Mouse (Mus musculus) CH12.LX (cell line): ENCODE data around the gene Col9a3. TPM values are rescaled to one million over a fixed set of nuclear protein-coding genes. Genes with fewer than 3 reads are reported as not detected.
A peak's percentile ranks its signal among the peaks of the same experiment; 100 is the strongest.

ENCODE experiments used
- DNase-seq: peaks from one replicate; pipeline ENCODE4 v3.0.0-alpha.2; 2013; ENCODE audit errors: extremely low read depth
- H3K27ac ChIP-seq: 2 replicates; pipeline ENCODE4 v1.5.1; 2012; ENCODE audit warnings: low read depth, mild to moderate bottlenecking, control low read depth, moderate library complexity; ENCODE audit not compliant: insufficient read depth
- H3K27me3 ChIP-seq: replicated peaks from 2 replicates; pipeline ENCODE3; 2012; ENCODE audit warnings: inconsistent platforms
- H3K36me3 ChIP-seq, 2 experiments: replicated peaks in 1 of 2; 2 replicates each; pipeline versions ENCODE3 to v1.6.1; 2012; ENCODE audit warnings: inconsistent platforms in 1 of 2, low read length in 1 of 2, mild to moderate bottlenecking in 1 of 2, mixed read lengths in 1 of 2, moderate library complexity in 1 of 2; ENCODE audit not compliant: control insufficient read depth in 1 of 2, insufficient read depth in 1 of 2
- H3K4me1 ChIP-seq, 2 experiments: 2 replicates each; pipeline ENCODE4 v1.6.1; 2012; ENCODE audit warnings: inconsistent platforms in 1 of 2, moderate library complexity in 1 of 2; ENCODE audit not compliant: insufficient read depth in 2 of 2, control insufficient read depth in 1 of 2
- H3K4me2 ChIP-seq: 2 replicates; pipeline ENCODE4 v1.6.1; 2012; ENCODE audit warnings: low read depth, mild to moderate bottlenecking, control low read depth; ENCODE audit not compliant: poor library complexity, insufficient read depth, severe bottlenecking
- H3K4me3 ChIP-seq, 3 experiments: fragments of 150-350 bp in 1 of 3; sonication (generic) in 1 of 3; replicated peaks in 1 of 3; 2 replicates each; pipeline versions ENCODE3 to v1.5.1; 2011 to 2012; ENCODE audit warnings: low read depth in 2 of 3, low read length in 2 of 3, mild to moderate bottlenecking in 2 of 3, moderate library complexity in 2 of 3, control low read depth in 1 of 3, improper control_type of control experiment in 1 of 3, inconsistent platforms in 1 of 3, mixed read lengths in 1 of 3; ENCODE audit not compliant: poor library complexity in 1 of 3
- H3K79me2 ChIP-seq: replicated peaks from 2 replicates; pipeline ENCODE4 v1.6.1; 2012; ENCODE audit warnings: mild to moderate bottlenecking, moderate library complexity; ENCODE audit not compliant: control insufficient read depth, poor library complexity, insufficient read depth, severe bottlenecking; ENCODE audit errors: extremely low read depth
- H3K9ac ChIP-seq: 2 replicates; pipeline ENCODE4 v1.6.1; 2012; ENCODE audit warnings: low read depth, mild to moderate bottlenecking, control low read depth, moderate library complexity; ENCODE audit not compliant: insufficient read depth
- H3K9me3 ChIP-seq: replicated peaks from 2 replicates; pipeline ENCODE3; 2012; ENCODE audit warnings: low read length, inconsistent platforms, mixed read lengths
- ELF1 ChIP-seq: IDR thresholded peaks from 2 replicates; pipeline ENCODE4 v1.6.1; 2014; ENCODE audit warnings: low read depth, mild to moderate bottlenecking, inconsistent platforms, low read length, improper control_type of control experiment
- EP300 ChIP-seq: IDR thresholded peaks from 2 replicates; pipeline ENCODE4 v1.6.1; 2011; ENCODE audit warnings: low read length, improper control_type of control experiment
- HCFC1 ChIP-seq: IDR thresholded peaks from 2 replicates; pipeline ENCODE4 v1.6.1; 2012; ENCODE audit warnings: low read depth, mild to moderate bottlenecking, inconsistent platforms, low read length, improper control_type of control experiment
- IRF4 ChIP-seq: IDR thresholded peaks from 2 replicates; pipeline ENCODE4 v1.6.1; 2014; ENCODE audit warnings: low read depth, mild to moderate bottlenecking, inconsistent platforms, low read length, improper control_type of control experiment
- JUN ChIP-seq: IDR thresholded peaks from 2 replicates; pipeline ENCODE4 v1.6.1; 2011; ENCODE audit warnings: low read depth, mild to moderate bottlenecking, low read length, improper control_type of control experiment, moderate library complexity; ENCODE audit not compliant: insufficient read depth
- KAT2A ChIP-seq: IDR thresholded peaks from 2 replicates; pipeline ENCODE4 v1.6.1; 2012; ENCODE audit warnings: low read length, improper control_type of control experiment, inconsistent platforms; ENCODE audit not compliant: insufficient replicate concordance
- MAX ChIP-seq: IDR thresholded peaks from 2 replicates; pipeline ENCODE4 v1.6.1; 2011; ENCODE audit warnings: low read length, improper control_type of control experiment
- MAZ ChIP-seq: IDR thresholded peaks from 2 replicates; pipeline ENCODE4 v1.6.1; 2012; ENCODE audit warnings: low read depth, mild to moderate bottlenecking, inconsistent platforms, low read length, improper control_type of control experiment, moderate library complexity
- MEF2A ChIP-seq: IDR thresholded peaks from 2 replicates; pipeline ENCODE4 v1.6.1; 2014; ENCODE audit warnings: low read depth, mild to moderate bottlenecking, inconsistent platforms, low read length, improper control_type of control experiment, borderline replicate concordance
- MYC ChIP-seq: IDR thresholded peaks from 2 replicates; pipeline ENCODE4 v1.6.1; 2011; ENCODE audit warnings: low read depth, mild to moderate bottlenecking, improper control_type of control experiment, low read length
- PAX5 ChIP-seq: IDR thresholded peaks from 2 replicates; pipeline ENCODE4 v1.6.1; 2012; ENCODE audit warnings: low read length, inconsistent platforms, mixed read lengths
- RAD21 ChIP-seq: IDR thresholded peaks from 2 replicates; pipeline ENCODE4 v1.6.1; 2011; ENCODE audit warnings: low read depth, mild to moderate bottlenecking, low read length, improper control_type of control experiment, moderate library complexity
- SMC3 ChIP-seq: IDR thresholded peaks from 2 replicates; pipeline ENCODE4 v1.6.1; 2011; ENCODE audit warnings: low read depth, low read length, improper control_type of control experiment
- TBP ChIP-seq: conservative IDR thresholded peaks from 2 replicates; pipeline ENCODE4 v1.6.1; 2011; ENCODE audit warnings: low read depth, low read length, improper control_type of control experiment
- TCF12 ChIP-seq: IDR thresholded peaks from 2 replicates; pipeline ENCODE4 v1.6.1; 2014; ENCODE audit warnings: low read depth, mild to moderate bottlenecking, inconsistent platforms, low read length, improper control_type of control experiment
- UBTF ChIP-seq: IDR thresholded peaks from 2 replicates; pipeline ENCODE4 v1.6.1; 2012; ENCODE audit warnings: low read depth, mild to moderate bottlenecking, inconsistent platforms, low read length, improper control_type of control experiment, moderate library complexity
- ZC3H11A ChIP-seq: IDR thresholded peaks from 2 replicates; pipeline ENCODE4 v1.6.1; 2012; ENCODE audit warnings: low read depth, mild to moderate bottlenecking, inconsistent platforms, low read length, improper control_type of control experiment
- dilution Hi-C: fragments of 300-500 bp; cut with MboI; formaldehyde crosslinking; loops from 2 replicates; pipeline ENCODE4 v1.14.3; 2020; ENCODE audit warnings: low sequenced_read_pairs; ENCODE audit not compliant: extremely low pct_unique_long_range_greater_than_20kb, extremely low pct_ligation_motif_present
- in situ Hi-C: fragments of 300-500 bp; cut with MboI; formaldehyde crosslinking; loops from 3 replicates; pipeline ENCODE4 v1.14.3; 2019; ENCODE audit warnings: low sequenced_read_pairs, low pct_ligation_motif_present, low pct_unique_long_range_greater_than_20kb, mixed read lengths
- polyA plus RNA-seq: library from polyadenylated mRNA; unstranded; fragments of >175 nt; gene quantifications from 2 replicates; pipeline ENCODE4 v1.2.1, GENCODE M21; 2012; ENCODE audit warnings: low read depth; ENCODE audit not compliant: insufficient read length
- total RNA-seq, 2 experiments: library from RNA; depleted of rRNA; stranded (reverse); fragments of 300-350 nt in 1 of 2; fragments of >200 nt in 1 of 2; gene quantifications; 2 replicates each; pipeline ENCODE4 v1.2.3; 2012 to 2014

The Col9a3 gene
- total and polyA plus RNA-seq, 3 experiments = 0.56 to 1.9 (median 0.87) TPM

- in situ Hi-C loops (no loop called here), dilution Hi-C loops (no loop called here)
- no peak overlapping the region for H3K4me3 ChIP-seq
- no peak overlapping the region for H3K4me2 ChIP-seq
- H3K27me3 ChIP-seq = peaks cover 25% of the 10 kb centered on the region
- peaks cover 34% of the 10 kb centered on the region for H3K9me3 ChIP-seq
- TF ChIP-seq MYC (no peak), JUN (no peak), RAD21 (no peak), ELF1 (no peak)
- no peak overlapping the region for H3K27ac ChIP-seq
- H3K36me3 ChIP-seq = no peaks in the 10 kb centered on the region
- H3K4me1 ChIP-seq = no peaks in the 10 kb centered on the region
- no peak for DNase-seq
- no peaks in the 10 kb centered on the region for H3K79me2 ChIP-seq
- no peak overlapping the region for H3K9ac ChIP-seq
These were observed 44.3 kb downstream of the Col9a3 start for GRCm38 (mm10) chr2:180641576-180642554.

DNA sequence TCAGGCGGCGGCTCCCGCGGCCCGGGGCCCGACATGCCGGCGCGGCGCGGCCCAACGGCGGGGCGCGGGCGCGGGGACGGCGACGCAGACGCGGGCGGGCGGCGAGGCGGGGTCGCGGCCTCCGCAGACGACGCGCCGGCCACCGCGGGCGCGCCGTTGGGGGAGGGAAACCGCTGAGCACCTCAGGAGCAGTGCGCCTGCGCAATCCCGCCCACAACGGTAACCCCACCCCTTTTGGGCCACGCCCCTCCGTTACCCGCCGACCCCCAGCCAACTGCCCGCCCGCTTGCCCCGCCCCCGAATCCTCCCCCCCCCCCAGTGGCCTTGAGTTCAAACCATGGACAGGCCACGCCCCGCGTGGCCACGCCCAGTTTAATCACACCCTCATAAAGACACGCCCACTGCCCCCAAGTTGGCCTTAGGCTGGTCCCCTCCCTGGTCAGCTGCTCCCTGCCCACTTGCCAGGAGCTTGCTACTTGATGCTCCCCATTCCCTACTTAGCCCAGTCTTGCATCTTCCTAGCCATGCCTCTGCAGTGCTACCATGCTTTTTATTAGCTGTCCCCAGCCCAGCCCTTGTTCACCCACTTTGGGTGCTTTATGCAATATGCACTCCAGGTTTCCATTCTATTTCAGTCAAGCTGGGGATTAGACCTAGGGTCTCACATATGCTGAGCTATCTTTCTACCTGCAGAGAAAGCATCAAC is 45.1 kb downstream of the Col9a3 start, which contains the start of gene Tcfl5:
Gene Tcfl5, minus strand, starts transcription at position 154 of the 706 bp plus-strand sequence.
- H3K4me3 ChIP-seq = peak within 1 kb of the TSS in 1 of 3 experiments; percentile 17
- TF ChIP-seq ELF1 = no peak
- TF ChIP-seq KAT2A = no peak
- no peak for TF ChIP-seq UBTF
- TF ChIP-seq TBP = no peak
- TF ChIP-seq MEF2A = no peak
- TF ChIP-seq PAX5 = no peak
- TF ChIP-seq MAZ = no peak
- no peak for TF ChIP-seq HCFC1
- no peak for TF ChIP-seq EP300
- no peak for TF ChIP-seq IRF4
- TF ChIP-seq TCF12 = no peak
- no peak for TF ChIP-seq MAX
- TF ChIP-seq SMC3 = no peak
- no peak for TF ChIP-seq ZC3H11A
- in situ Hi-C loops = no loop called here
- H3K4me1 ChIP-seq = no peaks in the 10 kb centered on the region
- dilution Hi-C loops = no loop called here
- H3K9ac ChIP-seq = no peak within 1 kb of the TSS
- no peaks in the 10 kb centered on the region for H3K79me2 ChIP-seq
- H3K27ac ChIP-seq = no peak within 1 kb of the TSS
- no peak within 1 kb of the TSS for H3K4me2 ChIP-seq
- peaks cover 31% of the 10 kb centered on the region for H3K27me3 ChIP-seq
- peaks cover 34% of the 10 kb centered on the region for H3K9me3 ChIP-seq
- DNase-seq = no peak
- H3K36me3 ChIP-seq = no peaks in the 10 kb centered on the region
